Mouse (Mus musculus) intestine, postnatal 0 days (tissue): ENCODE measurements around the gene Gm38655. TPM values are rescaled to one million over a fixed set of nuclear protein-coding genes. Genes with fewer than 3 reads are reported as not detected.
"Not testable (repeated sequence)": the region's sequence is repeated elsewhere in the genome, so short reads cannot be mapped to it uniquely, and the experiment has no call there.

ENCODE experiments used
- ATAC-seq: fragments of 200-750 bp; cut with Nextera tagmentation; 2 replicates; pipeline ENCODE4 v1.8.0; 2017; ENCODE audit warnings: mild to moderate bottlenecking, moderate TSS enrichment, moderate library complexity
- H3K27ac ChIP-seq: fragments of 300-500 bp; sonication (generic); 2 replicates; pipeline ENCODE4 v1.5.1; 2014; ENCODE audit warnings: mild to moderate bottlenecking, low read depth, low read length, moderate library complexity
- H3K27me3 ChIP-seq: fragments of 300-500 bp; sonication (generic); replicated peaks from 2 replicates; pipeline ENCODE4 v1.6.1; 2014; ENCODE audit warnings: low read length, mixed read lengths; ENCODE audit not compliant: control insufficient read depth, insufficient read depth
- H3K36me3 ChIP-seq: fragments of 300-500 bp; sonication (generic); 2 replicates; pipeline ENCODE4 v1.6.1; 2014; ENCODE audit warnings: mild to moderate bottlenecking, moderate library complexity; ENCODE audit not compliant: control insufficient read depth, insufficient read depth
- H3K4me1 ChIP-seq: fragments of 300-500 bp; sonication (generic); replicated peaks from 2 replicates; pipeline ENCODE4 v1.6.1; 2014; ENCODE audit warnings: antibody characterized with exemption, low read length, mixed read lengths; ENCODE audit not compliant: control insufficient read depth, insufficient read depth
- H3K4me2 ChIP-seq: fragments of 300-500 bp; sonication (generic); replicated peaks from 2 replicates; pipeline ENCODE4 v1.6.1; 2014; ENCODE audit warnings: low read depth, mild to moderate bottlenecking, moderate library complexity
- H3K4me3 ChIP-seq: fragments of 300-500 bp; sonication (generic); 2 replicates; pipeline ENCODE4 v1.5.1; 2014; ENCODE audit warnings: low read depth, low read length
- H3K9ac ChIP-seq: fragments of 300-500 bp; sonication (generic); 2 replicates; pipeline ENCODE4 v1.6.1; 2014; ENCODE audit warnings: mild to moderate bottlenecking, low read depth, low read length
- H3K9me3 ChIP-seq: fragments of 300-500 bp; sonication (generic); 2 replicates; pipeline ENCODE4 v1.6.1; 2016; ENCODE audit warnings: mixed run types; ENCODE audit not compliant: control insufficient read depth
- CTCF ChIP-seq: sonication (generic); IDR thresholded peaks from 2 replicates; pipeline ENCODE4 v1.5.1; 2016; ENCODE audit warnings: low read depth, mild to moderate bottlenecking, control low read depth, antibody characterized with exemption, moderate library complexity
- WGBS: fragments of 180-500 bp; shearing (Covaris S2); extraction: QIAGEN DNeasy Blood & Tissue Kit; methylation state at CpG from one replicate; pipeline ENCODE4 v1.1.7; 2014; 5-methylcytosine and 5-hydroxymethylcytosine counted together
- polyA plus RNA-seq: library from polyadenylated mRNA; unstranded; fragments of >200 nt; fragmentation: Nextera tagmentation; extraction: Ambion mirVana; gene quantifications from 2 replicates; pipeline ENCODE4 v1.2.1, GENCODE M21; 2015

The Gm38655 gene
- polyA plus RNA-seq, 1 experiment from 2014 or later = 0.30 TPM

GRCm38 (mm10) chr17:25127079-25127478 lies 48.2 kb downstream of the Gm38655 start:
- H3K9me3 ChIP-seq = no peaks in the 10 kb centered on the region
- H3K36me3 ChIP-seq = no peaks in the 10 kb centered on the region
- 36% methylated on average over 8 of the region's 8 CpGs for WGBS
- H3K9ac ChIP-seq = no peak overlapping the region
- peak; percentile 53; the same call in 1 of the 2 replicates for ATAC-seq
- H3K27me3 ChIP-seq = no peaks in the 10 kb centered on the region
- H3K4me3 ChIP-seq = no peak overlapping the region
- H3K4me1 ChIP-seq = no peaks in the 10 kb centered on the region
- H3K27ac ChIP-seq = no peak overlapping the region
- TF ChIP-seq CTCF = no peak
- no peak overlapping the region for H3K4me2 ChIP-seq

- not testable (repeated sequence) for H3K36me3 ChIP-seq, H3K4me2 ChIP-seq
- 73% methylated on average over 3 of the region's 3 CpGs for WGBS
Observed at GRCm38 (mm10) chr17:25125442-25126060, 49.7 kb downstream of the Gm38655 start.

GRCm38 (mm10) chr17:25123979-25124378 lies 51.3 kb downstream of the Gm38655 start:
- H3K4me3 ChIP-seq = no peak overlapping the region
- H3K9me3 ChIP-seq = no peaks in the 10 kb centered on the region
- ATAC-seq = no peak
- WGBS = 25% methylated on average over 7 of the region's 7 CpGs
- no peaks in the 10 kb centered on the region for H3K27me3 ChIP-seq
- no peak overlapping the region for H3K4me2 ChIP-seq
- peak; percentile 61 for TF ChIP-seq CTCF
- no peaks in the 10 kb centered on the region for H3K36me3 ChIP-seq
- H3K27ac ChIP-seq = no peak overlapping the region
- no peak overlapping the region for H3K9ac ChIP-seq
- H3K4me1 ChIP-seq = no peaks in the 10 kb centered on the region

More at GRCm38 (mm10) chr17:25125442-25126060, 49.7 kb downstream of the Gm38655 start:
- not testable (repeated sequence) for H3K9ac ChIP-seq, ATAC-seq, H3K4me1 ChIP-seq, H3K4me3 ChIP-seq, H3K27me3 ChIP-seq, H3K27ac ChIP-seq, H3K9me3 ChIP-seq

Other genes starting within 250 kb of the Gm38655 start
- gene Mapk8ip3, start 238.5 kb downstream of the Gm38655 start, polyA plus RNA-seq = 5.3 and 6.6 TPM in 2 replicates
- 35.7 and 36.0 TPM in 2 replicates for gene Jpt2, start 214.8 kb downstream of the Gm38655 start, polyA plus RNA-seq
- gene Cramp1l, start 159.7 kb downstream of the Gm38655 start, polyA plus RNA-seq = 2.5 and 2.7 TPM in 2 replicates
- gene Ift140, start 159.4 kb downstream of the Gm38655 start, polyA plus RNA-seq = 2.9 and 3.6 TPM in 2 replicates
- gene Tmem204, start 91.9 kb downstream of the Gm38655 start, polyA plus RNA-seq = 14.5 and 15.8 TPM in 2 replicates
- 7.6 and 8.7 TPM in 2 replicates for gene Telo2, start 59.5 kb downstream of the Gm38655 start, polyA plus RNA-seq
- gene Ptx4, start 54.7 kb downstream of the Gm38655 start, polyA plus RNA-seq = 0.25 and 0.27 TPM in 2 replicates
- 18.5 and 21.7 TPM in 2 replicates for gene Clcn7, start 42.1 kb downstream of the Gm38655 start, polyA plus RNA-seq
- not detected in 2 replicates for gene Ccdc154, start 13.0 kb downstream of the Gm38655 start, polyA plus RNA-seq
- 17.5 and 18.5 TPM in 2 replicates for gene BC003965, start 9.1 kb upstream of the Gm38655 start, polyA plus RNA-seq
- gene Unkl, start 12.9 kb upstream of the Gm38655 start, polyA plus RNA-seq = 1.9 and 2.2 TPM in 2 replicates
- 41.0 and 42.1 TPM in 2 replicates for gene Gnptg, start 64.7 kb upstream of the Gm38655 start, polyA plus RNA-seq
- 23.3 and 23.4 TPM in 2 replicates for gene Tsr3, start 64.7 kb upstream of the Gm38655 start, polyA plus RNA-seq
- gene Baiap3, start 80.9 kb upstream of the Gm38655 start, polyA plus RNA-seq = 0.86 and 1.1 TPM in 2 replicates
- 253 and 257 TPM in 2 replicates for gene Ube2i, start 99.2 kb upstream of the Gm38655 start, polyA plus RNA-seq
- 0.18 and 0.29 TPM in 2 replicates for gene Prss34, start 122.9 kb upstream of the Gm38655 start, polyA plus RNA-seq
- gene Prss28, start 133.2 kb upstream of the Gm38655 start, polyA plus RNA-seq = not detected in 2 replicates
- gene Prss29, start 143.2 kb upstream of the Gm38655 start, polyA plus RNA-seq = not detected in 2 replicates
- gene Tpsab1, start 170.1 kb upstream of the Gm38655 start, polyA plus RNA-seq = 0.10 and 0.20 TPM in 2 replicates
- 6.7 and 7.8 TPM in 2 replicates for gene Tpsb2, start 190.8 kb upstream of the Gm38655 start, polyA plus RNA-seq
- gene Tpsg1, start 193.8 kb upstream of the Gm38655 start, polyA plus RNA-seq = 11.0 and 13.3 TPM in 2 replicates